In the genomic region with DNA sequence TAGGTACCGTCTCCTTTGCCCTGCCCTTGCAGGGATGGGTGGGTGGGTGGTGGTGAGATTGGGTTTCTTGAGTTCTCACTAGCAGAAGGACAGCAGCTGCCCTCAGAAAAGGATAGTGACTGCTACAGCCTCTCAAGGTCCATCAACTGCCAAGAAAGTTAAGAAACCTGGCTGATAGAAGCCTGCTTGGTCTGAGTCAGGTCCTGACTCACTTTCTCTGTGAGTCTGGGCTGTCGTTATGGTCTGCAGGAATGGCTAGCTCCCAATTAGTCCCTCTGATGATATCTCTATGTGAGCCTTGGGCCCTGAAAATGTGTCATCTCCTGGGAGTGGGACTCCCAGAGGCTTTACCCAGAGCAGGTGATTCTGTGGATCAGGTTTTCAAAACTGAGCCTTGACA, we compare ENCODE assay signal across 24 mouse cellular contexts. TPM values are rescaled to one million over a fixed set of nuclear protein-coding genes. Genes with fewer than 3 reads are reported as not detected.
DNase-seq lines count a peak whose midpoint lies in the region; ATAC-seq lines count a peak whose summit lies in the region.
"Had no signal": no experiment of that assay in that cellular context is flagged by ENCODE, and none has a peak within 500 bp of the region (broad histone marks: within the 10 kb centered on the region; RNA-seq: fewer than 3 reads in every experiment).

No protein-coding gene starts in this region.

- H3K27ac ChIP-seq in midbrain, embryonic 15.5 days: no peak overlapping the region
- H3K27ac ChIP-seq: embryonic facial prominence, embryonic 10.5 days; embryonic facial prominence, embryonic 12.5 days; forebrain, embryonic 10.5 days; forebrain, embryonic 12.5 days had no signal

- no peak overlapping the region for H3K4me2 ChIP-seq in midbrain, embryonic 15.5 days
- H3K4me2 ChIP-seq: embryonic facial prominence, embryonic 12.5 days; forebrain, embryonic 12.5 days had no signal

- no peaks in the 10 kb centered on the region for H3K9me3 ChIP-seq in midbrain, embryonic 15.5 days
- H3K9me3 ChIP-seq: embryonic facial prominence, embryonic 10.5 days; embryonic facial prominence, embryonic 12.5 days; forebrain, embryonic 10.5 days; forebrain, embryonic 12.5 days; G1E had no signal

- no peaks in the 10 kb centered on the region; the same call in 1 of the 2 replicates for H3K4me1 ChIP-seq in midbrain, embryonic 15.5 days
- H3K4me1 ChIP-seq: embryonic facial prominence, embryonic 10.5 days; embryonic facial prominence, embryonic 12.5 days had no signal

- WGBS in midbrain, embryonic 15.5 days: 82% methylated on average over 2 of the region's 2 CpGs

- no peaks in the 10 kb centered on the region for H3K27me3 ChIP-seq in midbrain, embryonic 15.5 days (replicated peaks)
- H3K27me3 ChIP-seq: CH12.LX; embryonic facial prominence, embryonic 12.5 days; forebrain, embryonic 12.5 days had no signal

- no peak overlapping the region for H3K4me3 ChIP-seq in midbrain, embryonic 15.5 days
- H3K4me3 ChIP-seq: embryonic facial prominence, embryonic 10.5 days; embryonic facial prominence, embryonic 12.5 days; forebrain, embryonic 10.5 days; forebrain, embryonic 12.5 days had no signal

- no peak overlapping the region for H3K9ac ChIP-seq in midbrain, embryonic 15.5 days
- H3K9ac ChIP-seq: embryonic facial prominence, embryonic 12.5 days; forebrain, embryonic 12.5 days had no signal

- DNase-seq in 3T3-L1 (ENCODE audit: low read depth, low spot score): peak; percentile 69
- DNase-seq in Muller cell, postnatal 12 days (ENCODE audit: inconsistent ontology term): peak; percentile 17
- peak; percentile 9 for DNase-seq in fibroblast of lung, adult 2 months (ENCODE audit: low read depth)
- DNase-seq in thymus, postnatal 25 days: no peak
- DNase-seq: adrenal gland, postnatal 10 days; adrenal gland, postnatal 25 days; B cell, adult 2 months; cerebellum, adult 11-12 months; cerebellum, adult 2 months; cerebellum, adult 9-10 months; cerebellum, postnatal 10 days; cerebellum, postnatal 25 days had no signal

- no peaks in the 10 kb centered on the region for H3K36me3 ChIP-seq in midbrain, embryonic 15.5 days (replicated peaks)
- H3K36me3 ChIP-seq: embryonic facial prominence, embryonic 10.5 days; embryonic facial prominence, embryonic 12.5 days; forebrain, embryonic 10.5 days; forebrain, embryonic 12.5 days; G1E had no signal

- ATAC-seq in midbrain, embryonic 15.5 days (replicated peaks): no peak
- ATAC-seq: activated CD4-positive, CD25-positive, alpha-beta regulatory T cell, adult 4 months; CD4-positive, CD25-positive, alpha-beta regulatory T cell, adult 4 months; forebrain, embryonic 14.5 days; forebrain, embryonic 16.5 days; Patski had no signal

RNA-seq across cellular contexts. Expression of a gene that starts 8.0 kb away (rescaled TPM):
- polyA plus RNA-seq in midbrain, embryonic 15.5 days (2015; fragmentation: Nextera tagmentation; extraction: Ambion mirVana): 0.11 and 0.22 TPM in 2 replicates

RNA-seq across cellular contexts. Expression of a gene that starts 27.3 kb away (rescaled TPM):
- 125 and 126 TPM in 2 replicates for polyA plus RNA-seq in midbrain, embryonic 15.5 days (2015; fragmentation: Nextera tagmentation; extraction: Ambion mirVana)

RNA-seq across cellular contexts. Expression of a gene that starts 39.9 kb away (rescaled TPM):
- 77.0 and 94.1 TPM in 2 replicates for polyA plus RNA-seq in midbrain, embryonic 15.5 days (2015; fragmentation: Nextera tagmentation; extraction: Ambion mirVana)
- polyA plus RNA-seq: activated CD4-positive, CD25-positive, alpha-beta regulatory T cell, adult 4 months; CD4-positive, CD25-positive, alpha-beta regulatory T cell, adult 4 months; G1E had no signal

RNA-seq across cellular contexts. Expression of a gene that starts 49.0 kb away (rescaled TPM):
- 46.3 and 55.9 TPM in 2 replicates for polyA plus RNA-seq in midbrain, embryonic 15.5 days (2015; fragmentation: Nextera tagmentation; extraction: Ambion mirVana)
- polyA plus RNA-seq: activated CD4-positive, CD25-positive, alpha-beta regulatory T cell, adult 4 months; CD4-positive, CD25-positive, alpha-beta regulatory T cell, adult 4 months; G1E had no signal
